In the genomic region with DNA sequence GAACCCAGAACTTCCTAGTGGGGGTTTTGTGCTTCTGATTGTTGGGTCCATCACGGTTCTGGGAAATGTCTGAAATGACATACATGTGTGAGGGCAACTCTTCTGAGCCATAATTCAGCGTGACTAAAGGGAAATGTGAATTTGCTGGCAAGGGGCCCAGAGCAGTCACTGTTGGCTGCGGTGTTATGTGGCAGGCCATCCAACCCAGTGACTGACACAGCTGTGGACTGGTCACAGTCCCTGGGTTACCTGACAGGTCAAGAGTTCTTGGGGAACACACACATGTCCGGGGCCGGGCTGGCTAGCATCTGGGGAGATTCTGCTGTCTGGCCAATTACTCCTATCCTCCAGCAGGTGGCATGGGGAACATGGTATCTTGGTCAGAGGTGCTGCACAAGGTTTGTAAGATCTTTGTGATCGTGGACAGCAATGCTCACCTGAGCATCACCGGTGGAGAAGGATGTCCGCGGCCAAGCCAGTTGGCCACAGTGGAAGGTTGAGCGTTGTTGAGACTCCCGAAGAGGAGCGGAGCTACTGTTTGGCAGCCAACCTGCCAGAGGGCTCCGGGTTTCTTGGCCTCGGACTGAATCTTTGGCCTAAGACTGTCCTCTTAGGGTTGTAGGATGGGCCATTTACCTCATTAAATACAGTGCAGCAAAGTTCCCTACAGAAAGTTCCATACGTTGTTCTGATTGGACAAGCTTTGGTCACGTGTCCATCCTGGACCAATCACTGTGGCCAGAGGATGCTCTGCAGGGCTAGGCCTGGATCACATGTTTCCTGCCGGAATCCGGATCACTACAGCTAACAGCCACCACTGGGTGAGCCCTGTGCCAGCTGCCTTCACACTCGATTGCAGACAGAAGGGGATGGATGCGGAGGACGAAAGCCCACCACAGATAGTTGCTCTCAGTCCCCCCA, we compare ENCODE assay signal across 9 mouse cellular contexts. TPM values are rescaled to one million over a fixed set of nuclear protein-coding genes. Genes with fewer than 3 reads are reported as not detected.
A peak's percentile ranks its signal among the peaks of the same experiment; 100 is the strongest.
DNase-seq lines count a peak whose midpoint lies in the region; ATAC-seq and TF ChIP-seq lines count a peak whose summit lies in the region.
"Had no signal": no experiment of that assay in that cellular context is flagged by ENCODE, and none has a peak within 500 bp of the region (broad histone marks: within the 10 kb centered on the region; RNA-seq: fewer than 3 reads in every experiment).

No protein-coding gene starts in this region.

- 75% methylated on average over 21 of the region's 21 CpGs for WGBS in kidney, adult 2 months
- WGBS in embryonic facial prominence, embryonic 14.5 days = 69% methylated on average over 21 of the region's 21 CpGs

- H3K36me3 ChIP-seq in kidney, adult 2 months (ENCODE audit: control insufficient read depth, insufficient read depth, low read length) = no peaks in the 10 kb centered on the region
- no peaks in the 10 kb centered on the region for H3K36me3 ChIP-seq in C2C12 (ENCODE audit: control insufficient read depth, insufficient read depth)
- H3K36me3 ChIP-seq in embryonic facial prominence, embryonic 14.5 days (ENCODE audit: control insufficient read depth, insufficient read depth, low read length) = no peaks in the 10 kb centered on the region
- H3K36me3 ChIP-seq: hindbrain, embryonic 15.5 days had no signal

- H3K4me2 ChIP-seq in embryonic facial prominence, embryonic 14.5 days (ENCODE audit: low read depth, low read length) = no peak overlapping the region
- H3K4me2 ChIP-seq: hindbrain, embryonic 15.5 days had no signal

- no peaks in the 10 kb centered on the region for H3K9me3 ChIP-seq in embryonic facial prominence, embryonic 14.5 days (ENCODE audit: control insufficient read depth, low read length)
- H3K9me3 ChIP-seq: hindbrain, embryonic 15.5 days had no signal

- peak; percentile 52; the same call in 1 of the 2 replicates for TF ChIP-seq CTCF in kidney, adult 2 months (conservative IDR thresholded peaks at IDR 0.05; ENCODE audit: insufficient read depth, insufficient read length, low read depth, low read length)
- TF ChIP-seq CTCF in C2C12 (IDR thresholded peaks at IDR 0.05; ENCODE audit: control insufficient read depth, insufficient read depth, insufficient read length) = no peak

- no peak overlapping the region for H3K27ac ChIP-seq in kidney, adult 2 months (ENCODE audit: insufficient read depth, low read depth, low read length)
- no peak overlapping the region for H3K27ac ChIP-seq in embryonic facial prominence, embryonic 14.5 days (replicated peaks; ENCODE audit: low read depth, low read length)
- H3K27ac ChIP-seq: hindbrain, embryonic 15.5 days had no signal

- no peaks in the 10 kb centered on the region for H3K4me1 ChIP-seq in kidney, adult 2 months (ENCODE audit: control insufficient read depth, insufficient read depth, low read length)
- peaks cover 22% of the 10 kb centered on the region; the same call in 1 of the 2 replicates for H3K4me1 ChIP-seq in embryonic facial prominence, embryonic 14.5 days (ENCODE audit: control insufficient read depth, insufficient read depth, low read length)

- no peak overlapping the region for H3ac ChIP-seq in C2C12 (ENCODE audit: control insufficient read depth, insufficient read length, low read depth)

- no peak overlapping the region for H3K4me3 ChIP-seq in kidney, adult 2 months (ENCODE audit: insufficient read depth, low read depth, low read length)
- H3K4me3 ChIP-seq in C2C12 (ENCODE audit: insufficient read depth, poor library complexity, severe bottlenecking) = no peak overlapping the region
- no peak overlapping the region for H3K4me3 ChIP-seq in embryonic facial prominence, embryonic 14.5 days (ENCODE audit: low read depth, low read length)
- H3K4me3 ChIP-seq: hindbrain, embryonic 15.5 days had no signal

- DNase-seq in kidney, adult 2 months = peak; percentile 8
- DNase-seq in kidney, postnatal 14 days = no peak
- DNase-seq in adrenal gland, postnatal 14 days = peak; percentile 63
- peak; percentile 60 for DNase-seq in embryonic facial prominence, embryonic 14.5 days (ENCODE audit: low spot score)
- no peak for DNase-seq in thymus, postnatal 14 days
- no peak for DNase-seq in right cerebral cortex, postnatal 25 days
- DNase-seq in T-cell, adult 2 months (ENCODE audit: low spot score) = no peak

- no peak overlapping the region for H3K9ac ChIP-seq in embryonic facial prominence, embryonic 14.5 days (ENCODE audit: low read depth, low read length)
- H3K9ac ChIP-seq: hindbrain, embryonic 15.5 days had no signal

- no peaks in the 10 kb centered on the region for H3K79me3 ChIP-seq in C2C12 (ENCODE audit: low read depth)

- TF ChIP-seq POLR2A in kidney, adult 2 months (IDR thresholded peaks at IDR 0.05; ENCODE audit: low read depth, low read length) = no peak

- no peaks in the 10 kb centered on the region for H3K79me2 ChIP-seq in C2C12 (ENCODE audit: control insufficient read depth, insufficient read depth)

- H3K27me3 ChIP-seq in kidney, adult 2 months (replicated peaks; ENCODE audit: control insufficient read depth, insufficient read depth, low read length) = no peaks in the 10 kb centered on the region
- H3K27me3 ChIP-seq in C2C12 (ENCODE audit: control insufficient read depth, insufficient read depth, insufficient read length) = peaks cover 10% of the 10 kb centered on the region
- no peaks in the 10 kb centered on the region for H3K27me3 ChIP-seq in embryonic facial prominence, embryonic 14.5 days (replicated peaks; ENCODE audit: control insufficient read depth, insufficient read depth, low read length)
- H3K27me3 ChIP-seq: hindbrain, embryonic 15.5 days had no signal

- peak; percentile 35; the same call in 1 of the 2 replicates for ATAC-seq in embryonic facial prominence, embryonic 14.5 days (ENCODE audit: low read depth)

TF ChIP-seq in C2C12, 6 proteins besides CTCF, POLR2A, EP300 and RAD21:
- TF ChIP-seq MYOG (IDR thresholded peaks at IDR 0.05; ENCODE audit: control insufficient read depth, extremely low read depth, insufficient read length) = no peak
- TF ChIP-seq USF1 (IDR thresholded peaks at IDR 0.05; ENCODE audit: low read depth) = peak; percentile 93
TF ChIP-seq in C2C12: peak in this region for 1.

RNA-seq across cellular contexts. Expression of a gene that starts 52.6 kb away (rescaled TPM):
- 4.7 and 5.3 TPM in 2 replicates for polyA plus RNA-seq in kidney, adult 2 months (2012; rRNA removed)
- polyA plus RNA-seq in C2C12 (2012; fragmentation: generic; extraction: Trizol) = not detected
- 0.83 and 1.2 TPM in 2 replicates for total RNA-seq in adrenal gland, postnatal 14 days (2021)
- 3.1 and 4.6 TPM in 2 replicates for polyA plus RNA-seq in embryonic facial prominence, embryonic 14.5 days (2014; fragmentation: Nextera tagmentation; extraction: Ambion mirVana)

Comparison
In these comparisons a context has a peak if more than half of its experiments do, and no peak if none do; other contexts are left out.
1. DNase-seq: peak in kidney, adult 2 months (single experiment), adrenal gland, postnatal 14 days (single experiment) and embryonic facial prominence, embryonic 14.5 days (single experiment); none in kidney, postnatal 14 days (single experiment), thymus, postnatal 14 days (single experiment), right cerebral cortex, postnatal 25 days (single experiment) and T-cell, adult 2 months (single experiment).